Mouse (Mus musculus) kidney, postnatal 0 days (tissue): ENCODE results near the gene Zfp687. TPM values are rescaled to one million over a fixed set of nuclear protein-coding genes. Genes with fewer than 3 reads are reported as not detected.

ENCODE experiments used
- ATAC-seq: fragments of 200-750 bp; cut with Nextera tagmentation; replicated peaks from 2 replicates; pipeline ENCODE4 v1.8.0; 2017; ENCODE audit warnings: low read depth, moderate number of reproducible peaks, moderate TSS enrichment, moderate library complexity; ENCODE audit not compliant: low FRiP score
- DNase-seq: peaks from one replicate; pipeline ENCODE4 v3.0.0-alpha.2; 2016; ENCODE audit warnings: low spot score
- H3K27ac ChIP-seq: fragments of 300-500 bp; sonication (generic); 2 replicates; pipeline ENCODE4 v1.5.1; 2014; ENCODE audit warnings: mild to moderate bottlenecking
- H3K27me3 ChIP-seq: fragments of 300-500 bp; sonication (generic); 2 replicates; pipeline ENCODE4 v1.6.1; 2014; ENCODE audit warnings: low read length, mixed read lengths; ENCODE audit not compliant: insufficient read depth
- H3K36me3 ChIP-seq: fragments of 300-500 bp; sonication (generic); 2 replicates; pipeline ENCODE4 v1.6.1; 2014; ENCODE audit warnings: low read length, mixed read lengths; ENCODE audit not compliant: insufficient read depth
- H3K4me1 ChIP-seq: fragments of 300-500 bp; sonication (generic); replicated peaks from 2 replicates; pipeline ENCODE4 v1.6.1; 2014; ENCODE audit warnings: antibody characterized with exemption, low read length, mixed read lengths; ENCODE audit not compliant: insufficient read depth
- H3K4me2 ChIP-seq: fragments of 300-500 bp; sonication (generic); 2 replicates; pipeline ENCODE4 v1.6.1; 2014; ENCODE audit warnings: mild to moderate bottlenecking, low read length, moderate library complexity, mixed read lengths
- H3K4me3 ChIP-seq: fragments of 300-500 bp; sonication (generic); replicated peaks from 2 replicates; pipeline ENCODE4 v1.5.1; 2014; ENCODE audit warnings: low read depth, low read length
- H3K9ac ChIP-seq: fragments of 300-500 bp; sonication (generic); 2 replicates; pipeline ENCODE4 v1.6.1; 2014; ENCODE audit warnings: low read depth, low read length
- H3K9me3 ChIP-seq: fragments of 300-500 bp; sonication (generic); replicated peaks from 2 replicates; pipeline ENCODE4 v1.6.1; 2016; ENCODE audit warnings: low read length, inconsistent platforms, mixed read lengths
- CTCF ChIP-seq: IDR thresholded peaks from 2 replicates; pipeline ENCODE4 v1.5.1; 2016; ENCODE audit warnings: antibody characterized with exemption, low read depth, mild to moderate bottlenecking, moderate library complexity
- WGBS: fragments of 180-500 bp; shearing (Covaris S2); extraction: QIAGEN DNeasy Blood & Tissue Kit; methylation state at CpG from one replicate; pipeline ENCODE4 v1.1.7; 2014; 5-methylcytosine and 5-hydroxymethylcytosine counted together
- polyA plus RNA-seq: library from polyadenylated mRNA; unstranded; fragments of >200 nt; fragmentation: Nextera tagmentation; extraction: Ambion mirVana; gene quantifications from 2 replicates; pipeline ENCODE4 v1.2.1, GENCODE M21; 2015

Gene Zfp687
- 19.7 and 20.0 TPM in 2 replicates for polyA plus RNA-seq

- ATAC-seq (peak; percentile 99), DNase-seq (peak; percentile 100)
- WGBS: under 1% methylated on average over 37 of the region's 37 CpGs
- peaks cover 18% of the 10 kb centered on the region for H3K36me3 ChIP-seq
- H3K9me3 ChIP-seq: no peaks in the 10 kb centered on the region
- H3K27me3 ChIP-seq: no peaks in the 10 kb centered on the region
- peak within 1 kb of the TSS; percentile 92 for H3K27ac ChIP-seq
- 0 out of 2 replicates have a peak, but pooled peaks cover 10% of the 10 kb centered on the region for H3K4me1 ChIP-seq
- peak within 1 kb of the TSS; percentile 54 for H3K4me3 ChIP-seq
- H3K4me2 ChIP-seq: peak within 1 kb of the TSS; percentile 79
- peak within 1 kb of the TSS; percentile 74 for H3K9ac ChIP-seq
- TF ChIP-seq CTCF: no peak
Measured at GRCm38 (mm10) chr3:95015337-95015872, at the start of gene Zfp687. Gene Zfp687, minus strand, starts transcription at chr3:95015448.

GRCm38 (mm10) chr3:95063741-95064140 is 48.5 kb upstream of the Zfp687 start:
- no peaks in the 10 kb centered on the region for H3K27me3 ChIP-seq
- 95% methylated on average over 4 of the region's 4 CpGs for WGBS
- H3K4me3 ChIP-seq: no peak overlapping the region
- no peak overlapping the region for H3K9ac ChIP-seq
- peaks cover 76% of the 10 kb centered on the region for H3K36me3 ChIP-seq
- H3K4me1 ChIP-seq: no peaks in the 10 kb centered on the region
- H3K9me3 ChIP-seq: no peaks in the 10 kb centered on the region
- ATAC-seq (no peak), DNase-seq (no peak)
- H3K27ac ChIP-seq: no peak overlapping the region
- no peak overlapping the region for H3K4me2 ChIP-seq
- no peak for TF ChIP-seq CTCF

- TF ChIP-seq CTCF: no peak
- no peaks in the 10 kb centered on the region for H3K9me3 ChIP-seq
- H3K9ac ChIP-seq: no peak overlapping the region
- no peaks in the 10 kb centered on the region for H3K4me1 ChIP-seq
- DNase-seq: no peak
- 75% methylated on average over 8 of the region's 8 CpGs for WGBS
- no peak overlapping the region for H3K27ac ChIP-seq
- ATAC-seq: no peak
- no peaks in the 10 kb centered on the region for H3K27me3 ChIP-seq
- no peak overlapping the region for H3K4me3 ChIP-seq
- no peak overlapping the region for H3K4me2 ChIP-seq
- peaks cover 31% of the 10 kb centered on the region for H3K36me3 ChIP-seq
Measured at GRCm38 (mm10) chr3:95058078-95058477, 42.8 kb upstream of the Zfp687 start.

GRCm38 (mm10) chr3:95056275-95056674 is 41.0 kb upstream of the Zfp687 start:
- no peaks in the 10 kb centered on the region for H3K4me1 ChIP-seq
- no peaks in the 10 kb centered on the region for H3K9me3 ChIP-seq
- H3K36me3 ChIP-seq: peaks cover 16% of the 10 kb centered on the region; the same call in 1 of the 2 replicates
- H3K27ac ChIP-seq: no peak overlapping the region
- no peak overlapping the region for H3K9ac ChIP-seq
- H3K4me2 ChIP-seq: no peak overlapping the region
- DNase-seq (no peak), ATAC-seq (no peak)
- H3K4me3 ChIP-seq: no peak overlapping the region
- TF ChIP-seq CTCF: no peak
- 79% methylated on average over 7 of the region's 7 CpGs for WGBS
- H3K27me3 ChIP-seq: no peaks in the 10 kb centered on the region

- DNase-seq (peak; percentile 16), ATAC-seq (no peak)
- Histone ChIP-seq H3K9ac (no peak overlapping the region), H3K4me1 (no peaks in the 10 kb centered on the region), H3K27ac (peak overlapping the region; percentile 50; the same call in 1 of the 2 replicates), H3K9me3 (no peaks in the 10 kb centered on the region), H3K36me3 (peaks cover 2% of the 10 kb centered on the region; the same call in 1 of the 2 replicates), H3K4me2 (no peak overlapping the region), H3K4me3 (no peak overlapping the region), H3K27me3 (no peaks in the 10 kb centered on the region)
- TF ChIP-seq CTCF: no peak
- WGBS: 44% methylated on average over 10 of the region's 10 CpGs
Measured at GRCm38 (mm10) chr3:95054481-95055260, 39.4 kb upstream of the Zfp687 start.

- Histone ChIP-seq H3K4me3 (no peak overlapping the region), H3K36me3 (0 out of 2 replicates have a peak, but pooled peaks cover 2% of the 10 kb centered on the region), H3K4me1 (no peaks in the 10 kb centered on the region), H3K4me2 (no peak overlapping the region), H3K9me3 (no peaks in the 10 kb centered on the region), H3K27ac (no peak overlapping the region), H3K27me3 (no peaks in the 10 kb centered on the region), H3K9ac (no peak overlapping the region)
- ATAC-seq (peak; percentile 59; the same call in 1 of the 2 replicates), DNase-seq (peak; percentile 88)
- TF ChIP-seq CTCF: peak; percentile 80
- WGBS: 50% methylated on average over 3 of the region's 3 CpGs
Measured at GRCm38 (mm10) chr3:95053701-95054100, 38.5 kb upstream of the Zfp687 start.
